Mouse (Mus musculus) subcutaneous adipose tissue, adult 2 months (tissue): ENCODE measurements around the gene Evx1. TPM values are rescaled to one million over a fixed set of nuclear protein-coding genes. Genes with fewer than 3 reads are reported as not detected.

Experiments
- polyA plus RNA-seq: library from polyadenylated mRNA; depleted of rRNA; stranded (reverse); fragments of >200 nt; gene quantifications from 2 replicates; pipeline ENCODE4 v1.2.3, GENCODE M21; 2012; ENCODE audit warnings: low replicate concordance; rRNA removed

Gene Evx1
- not detected in 2 replicates for polyA plus RNA-seq

GRCm38 (mm10) chr6:52313391-52314303, at the start of gene Evx1:
Gene Evx1 (plus strand): TSS chr6:52313498.

Other genes starting within 250 kb of the Evx1 start
- 0.62 and 1.9 TPM in 2 replicates for gene Hoxa1, start 155.2 kb upstream of the Evx1 start, polyA plus RNA-seq
- 1.9 and 2.1 TPM in 2 replicates for gene Hoxa2, start 148.7 kb upstream of the Evx1 start, polyA plus RNA-seq
- 0.10 TPM in 1 of 2 replicates, not detected in the other for gene 5730596B20Rik, start 136.0 kb upstream of the Evx1 start, polyA plus RNA-seq
- 1.4 and 1.5 TPM in 2 replicates for gene Hoxa4, start 121.7 kb upstream of the Evx1 start, polyA plus RNA-seq
- gene Hoxa5, start 108.9 kb upstream of the Evx1 start, polyA plus RNA-seq, result 4.2 and 5.7 TPM in 2 replicates
- gene Hoxa6, start 104.8 kb upstream of the Evx1 start, polyA plus RNA-seq, result 2.8 and 5.0 TPM in 2 replicates
- 4.8 and 7.1 TPM in 2 replicates for gene Hoxa3, start 100.2 kb upstream of the Evx1 start, polyA plus RNA-seq
- gene Gm28308, start 100.2 kb upstream of the Evx1 start, polyA plus RNA-seq, result 1.3 and 2.7 TPM in 2 replicates
- 10.5 and 24.3 TPM in 2 replicates for gene Hoxa7, start 91.6 kb upstream of the Evx1 start, polyA plus RNA-seq
- 19.2 and 95.3 TPM in 2 replicates for gene Hoxa9, start 82.4 kb upstream of the Evx1 start, polyA plus RNA-seq
- gene Hoxa10, start 72.6 kb upstream of the Evx1 start, polyA plus RNA-seq, result 19.5 and 200 TPM in 2 replicates
- gene Hoxa11, start 67.7 kb upstream of the Evx1 start, polyA plus RNA-seq, result 2.4 and 108 TPM in 2 replicates
- 1.2 and 1.5 TPM in 2 replicates for gene Hoxa13, start 52.6 kb upstream of the Evx1 start, polyA plus RNA-seq